Mouse (Mus musculus): ENCODE results near the gene Dock1. TPM values are rescaled to one million over a fixed set of nuclear protein-coding genes. Genes with fewer than 3 reads are reported as not detected.

Dock1 gene
- total and polyA plus RNA-seq, 3 experiments, result not detected

DNA sequence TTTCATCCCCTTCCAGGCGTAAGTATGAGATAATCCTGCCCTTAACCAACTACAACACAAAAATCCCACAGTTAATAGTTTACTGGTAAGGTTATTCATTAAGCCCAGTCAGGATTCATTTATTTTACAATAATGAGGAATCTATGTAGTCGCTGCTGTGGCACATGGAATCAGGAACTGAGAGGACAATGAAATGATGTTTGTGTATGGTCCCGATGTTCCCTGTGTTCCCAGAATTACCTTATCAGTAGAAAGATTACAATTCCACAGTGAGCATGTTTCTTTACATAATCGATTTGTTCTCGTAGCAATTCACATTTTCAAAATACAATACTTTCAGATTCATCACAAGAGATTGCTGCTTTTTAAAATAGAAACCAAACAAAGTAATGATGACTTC lies 83.0 kb downstream of the Dock1 start:
- no peaks in the 10 kb centered on the region for H3K36me3 ChIP-seq (replicated peaks)
- TF ChIP-seq TAL1 (conservative IDR thresholded peaks at IDR 0.05; ENCODE audit: low read depth, low read length), result no peak
- no peak for TF ChIP-seq CTCF (IDR thresholded peaks at IDR 0.05; ENCODE audit: low read depth, low read length)
- TF ChIP-seq GATA1 (IDR thresholded peaks at IDR 0.05; ENCODE audit: borderline replicate concordance, low read length), result no peak
- no peak for TF ChIP-seq POLR2AphosphoS5 (IDR thresholded peaks at IDR 0.05; ENCODE audit: insufficient replicate concordance, low read depth, low read length)
- no peak for TF ChIP-seq GATA2 (IDR thresholded peaks at IDR 0.05; ENCODE audit: borderline replicate concordance, low read depth, low read length)
- no peaks in the 10 kb centered on the region for H3K27me3 ChIP-seq (ENCODE audit: insufficient read depth, low read length)
- no peaks in the 10 kb centered on the region for H3K4me1 ChIP-seq (ENCODE audit: insufficient read depth, low read depth, low read length)
- no peak overlapping the region for H3K4me3 ChIP-seq (ENCODE audit: low read depth, low read length)
- peaks cover 79% of the 10 kb centered on the region for H3K9me3 ChIP-seq (replicated peaks)
- no peak for DNase-seq (ENCODE audit: low spot score)
- ATAC-seq (ENCODE audit: extremely low read depth, insufficient number of reproducible peaks, low FRiP score, poor library complexity, severe bottlenecking), result no peak

DNA sequence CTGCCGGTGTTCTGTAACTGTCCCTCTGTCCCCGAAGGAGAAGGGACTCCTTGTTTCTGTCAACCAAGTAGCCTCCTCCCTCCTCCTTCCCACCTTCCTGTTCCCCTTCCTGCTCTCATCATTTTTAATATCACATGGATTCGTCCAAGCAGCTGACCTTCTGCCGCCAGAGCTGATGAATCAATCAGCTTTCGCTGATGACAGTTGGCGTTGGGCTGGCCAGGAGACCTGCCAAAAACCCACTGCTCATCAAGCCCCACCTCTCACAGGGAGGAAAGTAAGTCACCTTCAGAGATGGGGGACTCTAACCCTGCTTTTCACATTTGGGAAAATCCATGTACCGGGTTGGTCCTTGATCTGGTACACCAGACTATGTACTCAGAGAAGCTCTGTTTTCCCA lies 87.2 kb downstream of the Dock1 start:
- Histone ChIP-seq H3K4me1 (ENCODE audit: insufficient read depth, low read depth, low read length) (no peaks in the 10 kb centered on the region), H3K9me3 (replicated peaks) (peaks cover 81% of the 10 kb centered on the region), H3K27me3 (ENCODE audit: insufficient read depth, low read length) (no peaks in the 10 kb centered on the region), H3K4me3 (ENCODE audit: low read depth, low read length) (no peak overlapping the region), H3K36me3 (replicated peaks) (no peaks in the 10 kb centered on the region)
- no peak for DNase-seq (ENCODE audit: low spot score)
- ATAC-seq (ENCODE audit: extremely low read depth, insufficient number of reproducible peaks, low FRiP score, poor library complexity, severe bottlenecking), result no peak
- no peak for TF ChIP-seq CTCF (IDR thresholded peaks at IDR 0.05; ENCODE audit: low read depth, low read length)
- no peak for TF ChIP-seq GATA1 (IDR thresholded peaks at IDR 0.05; ENCODE audit: borderline replicate concordance, low read length)
- no peak for TF ChIP-seq GATA2 (IDR thresholded peaks at IDR 0.05; ENCODE audit: borderline replicate concordance, low read depth, low read length)
- no peak for TF ChIP-seq POLR2AphosphoS5 (IDR thresholded peaks at IDR 0.05; ENCODE audit: insufficient replicate concordance, low read depth, low read length)
- no peak for TF ChIP-seq TAL1 (conservative IDR thresholded peaks at IDR 0.05; ENCODE audit: low read depth, low read length)

DNA sequence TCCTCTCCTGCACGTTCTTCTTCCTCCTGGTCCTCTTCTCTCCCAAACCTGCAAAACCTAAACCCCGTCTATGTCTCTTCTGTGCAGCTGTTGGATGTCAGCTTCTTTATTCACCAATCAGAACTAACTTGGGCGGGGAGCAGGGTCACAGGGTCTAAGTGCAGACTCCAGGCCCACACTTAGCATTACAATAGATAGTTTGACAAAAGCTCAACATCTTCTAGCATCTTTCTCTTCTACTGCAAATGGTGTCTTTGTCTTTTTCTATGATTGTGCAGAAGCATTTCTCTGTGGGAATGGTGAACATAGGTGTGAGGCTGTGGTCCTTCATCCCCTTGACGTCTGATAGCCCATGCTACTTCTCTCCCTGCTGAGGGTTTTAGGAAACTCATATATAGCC lies 91.3 kb downstream of the Dock1 start:
- no peaks in the 10 kb centered on the region for H3K36me3 ChIP-seq (replicated peaks)
- no peak for TF ChIP-seq GATA2 (IDR thresholded peaks at IDR 0.05; ENCODE audit: borderline replicate concordance, low read depth, low read length)
- TF ChIP-seq TAL1 (conservative IDR thresholded peaks at IDR 0.05; ENCODE audit: low read depth, low read length), result no peak
- no peak for TF ChIP-seq POLR2AphosphoS5 (IDR thresholded peaks at IDR 0.05; ENCODE audit: insufficient replicate concordance, low read depth, low read length)
- TF ChIP-seq GATA1 (IDR thresholded peaks at IDR 0.05; ENCODE audit: borderline replicate concordance, low read length), result no peak
- no peak for DNase-seq (ENCODE audit: low spot score)
- H3K4me1 ChIP-seq (ENCODE audit: insufficient read depth, low read depth, low read length), result no peaks in the 10 kb centered on the region
- H3K27me3 ChIP-seq (ENCODE audit: insufficient read depth, low read length), result no peaks in the 10 kb centered on the region
- no peak for ATAC-seq (ENCODE audit: extremely low read depth, insufficient number of reproducible peaks, low FRiP score, poor library complexity, severe bottlenecking)
- no peak overlapping the region for H3K4me3 ChIP-seq (ENCODE audit: low read depth, low read length)
- H3K9me3 ChIP-seq (replicated peaks), result peaks cover 89% of the 10 kb centered on the region

DNA sequence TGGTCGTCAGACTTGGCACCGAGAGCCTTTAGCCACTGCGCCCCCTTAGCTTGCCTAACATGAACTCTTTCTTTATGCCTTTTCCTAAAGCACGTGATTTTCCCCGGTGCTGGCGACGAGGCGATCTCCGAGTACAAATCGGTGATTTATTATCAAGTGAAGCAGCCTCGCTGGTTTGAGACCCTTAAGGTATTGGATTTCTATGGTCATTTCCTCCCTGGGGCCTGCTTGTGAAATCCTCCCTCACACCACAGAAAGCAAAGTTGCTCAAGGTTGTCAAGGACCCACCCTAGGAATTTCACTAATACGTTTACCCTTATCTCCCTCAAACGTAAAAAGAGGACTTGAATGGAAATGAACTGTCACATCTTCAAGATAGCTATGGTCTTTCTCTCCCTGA lies 94.7 kb downstream of the Dock1 start:
- no peaks in the 10 kb centered on the region for H3K36me3 ChIP-seq (replicated peaks)
- H3K4me3 ChIP-seq (ENCODE audit: low read depth, low read length), result no peak overlapping the region
- no peaks in the 10 kb centered on the region for H3K27me3 ChIP-seq (ENCODE audit: insufficient read depth, low read length)
- H3K4me1 ChIP-seq (ENCODE audit: insufficient read depth, low read depth, low read length), result no peaks in the 10 kb centered on the region
- H3K9me3 ChIP-seq (replicated peaks), result peaks cover 89% of the 10 kb centered on the region
- no peak for ATAC-seq (ENCODE audit: extremely low read depth, insufficient number of reproducible peaks, low FRiP score, poor library complexity, severe bottlenecking)
- no peak for DNase-seq (ENCODE audit: low spot score)
- TF ChIP-seq GATA2 (IDR thresholded peaks at IDR 0.05; ENCODE audit: borderline replicate concordance, low read depth, low read length), result no peak
- TF ChIP-seq POLR2AphosphoS5 (IDR thresholded peaks at IDR 0.05; ENCODE audit: insufficient replicate concordance, low read depth, low read length), result no peak
- TF ChIP-seq TAL1 (conservative IDR thresholded peaks at IDR 0.05; ENCODE audit: low read depth, low read length), result no peak
- no peak for TF ChIP-seq CTCF (IDR thresholded peaks at IDR 0.05; ENCODE audit: low read depth, low read length)
- no peak for TF ChIP-seq GATA1 (IDR thresholded peaks at IDR 0.05; ENCODE audit: borderline replicate concordance, low read length)

DNA sequence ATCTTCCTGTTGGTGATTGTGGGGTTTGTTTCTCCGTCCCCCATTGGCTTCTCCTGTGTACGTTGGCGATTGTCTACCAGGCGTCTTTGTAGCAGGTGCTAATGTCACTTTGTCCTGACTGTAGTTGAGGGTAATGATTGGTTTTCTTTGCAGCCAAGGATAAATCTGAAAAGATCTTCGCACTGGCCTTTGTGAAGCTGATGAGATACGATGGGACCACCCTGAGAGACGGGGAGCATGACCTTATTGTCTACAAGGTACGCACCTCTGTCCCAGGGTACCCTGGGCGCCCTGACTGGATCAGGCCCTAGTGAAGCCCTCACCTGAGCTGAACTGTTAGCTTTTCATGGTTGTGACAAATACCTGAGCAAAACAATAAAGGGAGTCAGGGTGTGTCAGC lies 100.9 kb downstream of the Dock1 start:
- no peak for DNase-seq (ENCODE audit: low spot score)
- ATAC-seq (ENCODE audit: extremely low read depth, insufficient number of reproducible peaks, low FRiP score, poor library complexity, severe bottlenecking), result no peak
- no peak for TF ChIP-seq POLR2AphosphoS5 (IDR thresholded peaks at IDR 0.05; ENCODE audit: insufficient replicate concordance, low read depth, low read length)
- TF ChIP-seq GATA2 (IDR thresholded peaks at IDR 0.05; ENCODE audit: borderline replicate concordance, low read depth, low read length), result no peak
- TF ChIP-seq GATA1 (IDR thresholded peaks at IDR 0.05; ENCODE audit: borderline replicate concordance, low read length), result no peak
- no peak for TF ChIP-seq TAL1 (conservative IDR thresholded peaks at IDR 0.05; ENCODE audit: low read depth, low read length)
- peaks cover 81% of the 10 kb centered on the region for H3K9me3 ChIP-seq (replicated peaks)
- H3K4me3 ChIP-seq (ENCODE audit: low read depth, low read length), result no peak overlapping the region
- no peaks in the 10 kb centered on the region for H3K36me3 ChIP-seq (replicated peaks)
- H3K27me3 ChIP-seq (ENCODE audit: insufficient read depth, low read length), result no peaks in the 10 kb centered on the region
- H3K4me1 ChIP-seq (ENCODE audit: insufficient read depth, low read depth, low read length), result no peaks in the 10 kb centered on the region

DNA sequence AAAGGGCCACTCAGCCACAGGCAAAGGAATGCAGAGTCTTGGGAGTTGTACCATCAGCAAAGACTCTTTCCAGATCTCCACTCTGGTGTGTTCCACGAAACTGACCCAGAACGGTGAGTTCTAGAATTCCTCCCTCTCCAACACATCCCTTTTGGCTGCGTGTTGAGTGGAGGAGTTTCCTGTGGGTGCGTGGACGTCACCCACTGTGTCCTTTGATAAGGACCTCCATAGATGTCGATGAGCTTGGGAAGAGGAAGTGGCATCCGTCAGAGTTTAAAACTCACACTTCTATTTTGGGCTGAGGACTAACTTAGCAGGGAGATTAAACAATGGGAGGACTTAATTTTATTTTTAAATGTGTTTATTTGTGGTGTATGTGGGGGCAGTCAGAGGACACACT lies 101.9 kb downstream of the Dock1 start:
- no peak overlapping the region for H3K4me3 ChIP-seq (ENCODE audit: low read depth, low read length)
- no peaks in the 10 kb centered on the region for H3K4me1 ChIP-seq (ENCODE audit: insufficient read depth, low read depth, low read length)
- DNase-seq (ENCODE audit: low spot score), result no peak
- H3K27me3 ChIP-seq (ENCODE audit: insufficient read depth, low read length), result no peaks in the 10 kb centered on the region
- no peak for TF ChIP-seq POLR2AphosphoS5 (IDR thresholded peaks at IDR 0.05; ENCODE audit: insufficient replicate concordance, low read depth, low read length)
- TF ChIP-seq CTCF (IDR thresholded peaks at IDR 0.05; ENCODE audit: low read depth, low read length), result no peak
- no peak for TF ChIP-seq TAL1 (conservative IDR thresholded peaks at IDR 0.05; ENCODE audit: low read depth, low read length)
- TF ChIP-seq GATA1 (IDR thresholded peaks at IDR 0.05; ENCODE audit: borderline replicate concordance, low read length), result no peak
- TF ChIP-seq GATA2 (IDR thresholded peaks at IDR 0.05; ENCODE audit: borderline replicate concordance, low read depth, low read length), result no peak
- peaks cover 75% of the 10 kb centered on the region for H3K9me3 ChIP-seq (replicated peaks)
- ATAC-seq (ENCODE audit: extremely low read depth, insufficient number of reproducible peaks, low FRiP score, poor library complexity, severe bottlenecking), result no peak
- no peaks in the 10 kb centered on the region for H3K36me3 ChIP-seq (replicated peaks)
